Mouse (Mus musculus) liver, postnatal 0 days (tissue): ENCODE measurements around the gene Etnk1.

ENCODE experiments used
- CTCF ChIP-seq: sonication (generic); IDR thresholded peaks from 2 replicates; pipeline ENCODE4 v1.5.1; 2016; ENCODE audit warnings: antibody characterized with exemption, low read depth
- EP300 ChIP-seq: IDR thresholded peaks from 2 replicates; pipeline ENCODE4 v1.6.1; 2016; ENCODE audit warnings: antibody characterized with exemption, low read depth, mild to moderate bottlenecking

DNA sequence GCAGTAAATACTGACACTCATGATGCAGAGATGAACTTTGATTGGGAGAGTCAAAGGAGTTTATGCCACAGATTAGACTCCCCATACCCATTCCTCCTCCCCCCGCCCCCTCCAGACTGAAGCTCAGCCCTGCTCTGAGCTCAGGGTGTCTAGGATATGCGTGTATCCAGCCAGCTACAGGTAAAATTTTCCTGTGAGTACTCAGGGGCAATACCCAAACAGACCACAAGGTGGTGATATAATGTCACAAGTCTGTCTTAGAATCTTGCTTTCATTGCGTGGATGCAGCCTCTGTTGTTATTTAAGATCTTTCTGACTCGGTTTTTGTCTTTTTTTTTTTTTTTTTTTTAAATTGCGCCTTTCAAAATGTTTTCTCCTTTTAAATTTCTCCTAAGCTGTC is 52.3 kb downstream of the Etnk1 start:
- TF ChIP-seq CTCF (peak; percentile 87), EP300 (no peak)
